Mouse (Mus musculus): ENCODE results near the gene Ptprd. TPM values are rescaled to one million over a fixed set of nuclear protein-coding genes. Genes with fewer than 3 reads are reported as not detected.
"Not testable (repeated sequence)": the region's sequence is repeated elsewhere in the genome, so short reads cannot be mapped to it uniquely, and the experiment has no call there.

Ptprd gene
- total RNA-seq, 1 experiment from 2014 or later = not detected

DNA sequence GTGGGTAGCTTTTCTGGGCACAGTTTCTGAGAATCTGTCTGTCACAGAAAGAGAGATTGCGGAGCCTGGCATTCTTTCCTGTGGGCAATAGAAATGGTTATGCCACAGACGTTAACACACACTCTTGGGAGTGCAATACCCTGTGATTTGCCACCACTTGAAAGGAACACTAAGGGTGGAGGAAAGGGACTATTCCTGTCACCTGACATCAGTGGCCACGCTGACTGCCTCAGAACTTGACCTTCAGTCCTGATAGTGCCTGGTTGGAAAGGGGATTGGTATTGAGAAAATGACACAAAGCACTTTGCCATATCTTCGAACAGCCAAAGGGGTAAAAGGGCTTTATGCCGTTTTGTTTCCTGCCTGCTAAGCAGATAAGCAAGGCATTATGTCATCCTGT, 1750.4 kb downstream of the Ptprd start:
- no peak for ATAC-seq (replicated peaks in 1 of 2; ENCODE audit: insufficient read depth in 1 of 2, low FRiP score in 2 of 2, low TSS enrichment in 1 of 2, low read depth in 1 of 2, poor library complexity in 2 of 2, severe bottlenecking in 2 of 2)

DNA sequence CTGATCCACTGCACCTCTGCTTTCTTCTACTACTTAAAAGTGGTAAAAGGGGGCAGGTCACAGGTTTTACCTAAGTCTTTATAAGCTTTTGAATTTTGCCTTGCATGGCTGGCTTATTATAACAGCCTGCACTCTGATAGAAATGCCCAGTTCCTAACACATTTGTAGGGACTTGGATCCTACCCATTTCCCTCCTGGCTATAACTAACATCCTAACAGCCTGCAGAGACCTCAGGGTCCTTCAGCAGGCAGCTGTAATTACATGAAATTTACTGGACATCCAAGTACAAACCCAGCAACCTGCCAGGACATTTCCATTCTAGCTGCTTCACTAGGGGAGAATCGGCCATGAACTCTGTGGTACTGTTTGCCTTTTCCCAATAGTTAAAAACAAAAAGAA, 1751.2 kb downstream of the Ptprd start:
- no peak for ATAC-seq (replicated peaks in 1 of 2; ENCODE audit: insufficient read depth in 1 of 2, low FRiP score in 2 of 2, low TSS enrichment in 1 of 2, low read depth in 1 of 2, poor library complexity in 2 of 2, severe bottlenecking in 2 of 2)

DNA sequence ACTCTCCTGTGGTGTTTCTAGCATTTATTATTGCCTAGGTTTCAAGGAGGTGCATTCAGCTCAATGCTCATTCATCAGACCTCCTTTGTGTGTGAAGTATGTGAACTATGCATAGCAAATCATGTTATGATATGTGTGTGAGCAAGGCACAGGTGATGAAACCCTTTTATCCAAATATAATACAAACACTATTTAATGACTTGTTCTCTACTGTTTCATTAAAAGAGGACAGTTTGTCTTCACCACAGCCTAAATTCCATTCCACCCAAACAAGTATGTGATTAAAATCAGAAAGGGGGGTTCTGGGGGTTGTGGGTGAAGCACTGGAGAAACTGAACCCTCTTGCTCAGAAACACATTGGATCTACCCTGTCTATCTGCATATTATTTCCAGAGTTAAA, 1752.1 kb downstream of the Ptprd start:
- ATAC-seq (replicated peaks in 1 of 2; ENCODE audit: insufficient read depth in 1 of 2, low FRiP score in 2 of 2, low TSS enrichment in 1 of 2, low read depth in 1 of 2, poor library complexity in 2 of 2, severe bottlenecking in 2 of 2) = no peak

GRCm38 (mm10) chr4:76452286-76452685, 1759.5 kb downstream of the Ptprd start:
- no peak for ATAC-seq (replicated peaks in 1 of 2; ENCODE audit: insufficient read depth in 1 of 2, low FRiP score in 2 of 2, low TSS enrichment in 1 of 2, low read depth in 1 of 2, poor library complexity in 2 of 2, severe bottlenecking in 2 of 2)

- no peak for ATAC-seq (replicated peaks in 1 of 2; ENCODE audit: insufficient read depth in 1 of 2, low FRiP score in 2 of 2, low TSS enrichment in 1 of 2, low read depth in 1 of 2, poor library complexity in 2 of 2, severe bottlenecking in 2 of 2)
These were observed 1760.7 kb downstream of the Ptprd start for GRCm38 (mm10) chr4:76451019-76451552.

GRCm38 (mm10) chr4:76450351-76451018, 1761.3 kb downstream of the Ptprd start:
- peak; percentile 24 to 47; a peak in 3 of 4 replicates for ATAC-seq (replicated peaks in 1 of 2; ENCODE audit: insufficient read depth in 1 of 2, low FRiP score in 2 of 2, low TSS enrichment in 1 of 2, low read depth in 1 of 2, poor library complexity in 2 of 2, severe bottlenecking in 2 of 2)

DNA sequence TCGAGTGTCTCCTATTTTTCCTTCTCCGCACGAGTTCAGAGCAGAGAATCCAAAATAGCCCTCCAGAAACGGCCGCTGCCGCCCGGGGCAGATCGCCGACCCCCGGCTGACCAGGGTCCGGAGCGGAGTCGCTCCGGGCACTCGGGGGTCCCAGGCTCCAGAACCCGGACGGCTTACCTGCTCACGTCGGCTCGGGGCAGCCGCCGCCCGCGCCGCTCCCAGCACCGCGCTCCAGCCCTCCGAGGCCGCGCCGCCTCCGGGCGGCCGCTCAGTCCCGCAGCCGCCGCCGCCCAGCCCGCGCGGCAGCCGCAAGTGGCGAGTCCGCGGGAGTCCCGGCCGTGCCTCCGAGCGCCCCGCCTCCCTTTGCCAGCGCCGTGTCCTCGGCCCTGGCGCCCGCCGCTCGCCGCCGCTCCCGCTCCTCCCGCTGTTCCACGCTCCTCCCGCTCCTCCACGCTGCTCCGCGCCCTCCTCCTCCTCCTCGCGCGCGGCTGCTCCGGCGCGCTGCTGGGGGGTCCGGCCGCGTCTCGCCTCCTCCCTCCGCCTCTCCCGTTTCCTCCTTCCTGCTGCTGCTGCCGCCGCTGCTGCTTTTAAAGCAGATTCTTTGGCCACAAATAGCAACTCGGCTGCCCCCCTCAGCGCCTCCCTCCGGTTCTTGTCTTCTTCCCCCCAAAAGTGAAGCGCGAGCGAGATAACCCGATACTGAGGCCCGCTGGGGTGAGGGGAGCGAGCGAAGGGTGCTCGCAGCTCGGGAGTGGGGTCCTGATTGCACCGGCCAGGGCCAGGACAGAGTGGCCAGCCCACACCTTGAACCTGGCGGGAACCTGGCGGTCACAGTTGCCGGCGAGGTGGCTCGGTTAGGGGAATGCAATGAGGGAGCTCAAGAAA, 1762.1 kb downstream of the Ptprd start:
- peak; percentile 23 to 49 for ATAC-seq (replicated peaks in 1 of 2; ENCODE audit: insufficient read depth in 1 of 2, low FRiP score in 2 of 2, low TSS enrichment in 1 of 2, low read depth in 1 of 2, poor library complexity in 2 of 2, severe bottlenecking in 2 of 2)

GRCm38 (mm10) chr4:76448678-76449465, 1762.9 kb downstream of the Ptprd start:
- no peak for ATAC-seq (replicated peaks in 1 of 2; ENCODE audit: insufficient read depth in 1 of 2, low FRiP score in 2 of 2, low TSS enrichment in 1 of 2, low read depth in 1 of 2, poor library complexity in 2 of 2, severe bottlenecking in 2 of 2)

DNA sequence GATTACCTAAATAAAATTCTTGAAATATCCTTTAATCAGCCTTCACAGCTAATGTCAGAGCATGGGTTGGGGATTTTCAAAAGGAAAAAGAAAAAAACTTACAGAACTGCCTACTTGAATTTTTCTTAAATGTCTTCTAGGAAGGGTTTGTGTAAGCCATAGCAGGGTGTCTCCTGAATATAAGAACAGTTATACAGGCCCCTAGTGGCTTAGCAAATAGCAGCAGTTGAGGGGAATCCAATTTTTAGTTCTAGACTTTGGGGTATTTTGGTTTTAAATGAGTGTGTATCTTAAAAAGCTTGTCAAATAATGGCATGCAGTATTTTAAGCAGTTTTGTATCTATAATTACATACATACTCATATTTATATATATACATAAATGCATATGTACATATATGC, 1764.4 kb downstream of the Ptprd start:
- no peak for ATAC-seq (replicated peaks in 1 of 2; ENCODE audit: insufficient read depth in 1 of 2, low FRiP score in 2 of 2, low TSS enrichment in 1 of 2, low read depth in 1 of 2, poor library complexity in 2 of 2, severe bottlenecking in 2 of 2)

GRCm38 (mm10) chr4:76444778-76445177, 1767.0 kb downstream of the Ptprd start:
- ATAC-seq (replicated peaks in 1 of 2; ENCODE audit: insufficient read depth in 1 of 2, low FRiP score in 2 of 2, low TSS enrichment in 1 of 2, low read depth in 1 of 2, poor library complexity in 2 of 2, severe bottlenecking in 2 of 2) = no peak

GRCm38 (mm10) chr4:76443553-76443952, 1768.2 kb downstream of the Ptprd start:
- no peak for ATAC-seq (replicated peaks in 1 of 2; ENCODE audit: insufficient read depth in 1 of 2, low FRiP score in 2 of 2, low TSS enrichment in 1 of 2, low read depth in 1 of 2, poor library complexity in 2 of 2, severe bottlenecking in 2 of 2)

- ATAC-seq (replicated peaks in 1 of 2; ENCODE audit: insufficient read depth in 1 of 2, low FRiP score in 2 of 2, low TSS enrichment in 1 of 2, low read depth in 1 of 2, poor library complexity in 2 of 2, severe bottlenecking in 2 of 2) = no peak
These were observed 1770.9 kb downstream of the Ptprd start for GRCm38 (mm10) chr4:76440791-76441364.

GRCm38 (mm10) chr4:76438496-76439079, 1773.2 kb downstream of the Ptprd start:
- no peak for ATAC-seq (replicated peaks in 1 of 2; ENCODE audit: insufficient read depth in 1 of 2, low FRiP score in 2 of 2, low TSS enrichment in 1 of 2, low read depth in 1 of 2, poor library complexity in 2 of 2, severe bottlenecking in 2 of 2)

DNA sequence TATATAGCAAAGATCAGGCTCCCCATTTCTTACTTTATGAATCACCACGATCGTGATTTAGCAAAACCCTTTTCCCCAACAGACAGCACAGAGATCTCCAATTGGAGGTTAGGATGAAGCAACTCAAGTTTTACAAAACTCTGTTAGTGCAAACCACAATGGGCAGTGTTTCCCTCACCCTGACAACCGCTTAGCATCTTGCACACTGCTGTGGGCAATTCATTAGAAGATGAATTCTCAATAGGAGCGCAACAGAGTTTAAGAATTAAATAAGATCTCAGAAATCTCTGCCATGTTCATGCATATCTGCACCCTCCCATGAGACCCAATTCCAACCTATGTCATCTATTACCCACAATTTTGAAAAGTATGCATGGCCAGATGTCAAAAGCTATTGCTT, 1773.7 kb downstream of the Ptprd start:
- ATAC-seq (replicated peaks in 1 of 2; ENCODE audit: insufficient read depth in 1 of 2, low FRiP score in 2 of 2, low TSS enrichment in 1 of 2, low read depth in 1 of 2, poor library complexity in 2 of 2, severe bottlenecking in 2 of 2) = no peak

- ATAC-seq (replicated peaks in 1 of 2; ENCODE audit: insufficient read depth in 1 of 2, low FRiP score in 2 of 2, low TSS enrichment in 1 of 2, low read depth in 1 of 2, poor library complexity in 2 of 2, severe bottlenecking in 2 of 2) = no peak
These were observed 1775.8 kb downstream of the Ptprd start for GRCm38 (mm10) chr4:76435920-76436319.

DNA sequence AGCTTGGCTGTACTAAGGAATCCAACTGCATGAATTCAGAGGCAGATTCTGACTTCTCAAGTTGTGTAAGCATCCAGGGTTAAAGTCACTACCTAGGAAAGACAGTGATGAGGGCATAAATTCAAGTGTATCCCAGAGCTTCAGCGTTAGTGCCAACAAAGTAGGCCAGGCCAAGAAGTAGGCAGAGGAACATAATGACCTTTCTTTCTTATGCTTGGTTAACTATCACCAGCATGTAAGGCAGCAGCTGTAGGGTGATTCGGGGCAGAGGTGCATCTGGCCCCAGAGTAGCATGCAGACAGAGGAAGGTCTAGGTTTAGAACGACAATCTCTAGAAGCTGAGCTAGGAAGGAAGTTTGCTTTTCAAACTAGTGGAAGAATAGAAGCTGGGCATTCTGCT, 1782.0 kb downstream of the Ptprd start:
- ATAC-seq (replicated peaks in 1 of 2; ENCODE audit: insufficient read depth in 1 of 2, low FRiP score in 2 of 2, low TSS enrichment in 1 of 2, low read depth in 1 of 2, poor library complexity in 2 of 2, severe bottlenecking in 2 of 2) = no peak

DNA sequence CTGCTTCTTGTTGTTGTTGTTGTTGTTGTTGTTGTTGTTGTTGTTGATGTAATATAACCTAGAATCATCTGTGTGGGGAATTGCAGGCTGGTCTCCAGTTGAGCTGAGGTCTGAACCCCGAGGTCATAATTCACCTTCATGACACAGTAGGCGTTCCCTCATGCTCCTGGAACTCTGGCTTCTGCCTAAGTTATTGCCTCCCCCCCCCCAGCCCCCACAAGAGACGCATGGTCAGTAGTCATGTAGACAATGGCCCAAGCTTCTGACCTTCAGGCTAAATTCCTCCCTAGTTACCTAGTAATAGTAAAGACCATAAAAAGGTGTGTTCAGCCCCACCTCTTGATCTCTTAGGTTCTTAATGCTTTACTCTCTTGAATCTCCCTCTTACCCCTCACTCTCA, 1784.7 kb downstream of the Ptprd start:
- not testable (repeated sequence) for ATAC-seq (replicated peaks in 1 of 2; ENCODE audit: insufficient read depth in 1 of 2, low FRiP score in 2 of 2, low TSS enrichment in 1 of 2, low read depth in 1 of 2, poor library complexity in 2 of 2, severe bottlenecking in 2 of 2)
